Mouse (Mus musculus): ENCODE measurements at regions not wholly inside any gene's neighbourhood (a gene's known extent, or its start where the extent isn't known, plus 50 kb on each side); places are given as distances from the start of the nearest gene placed in this dataset.
"Not testable (repeated sequence)": the region's sequence is repeated elsewhere in the genome, so short reads cannot be mapped to it uniquely, and the experiment has no call there.

- H3K4me1 ChIP-seq (replicated peaks), result no peaks in the 10 kb centered on the region
- no peaks in the 10 kb centered on the region for H3K9me3 ChIP-seq
- H3K36me3 ChIP-seq, result no peaks in the 10 kb centered on the region
- ATAC-seq, result no peak
- H3K27ac ChIP-seq, result no peak overlapping the region
- WGBS, result 50% methylated on average over 2 of the region's 2 CpGs
- H3K4me3 ChIP-seq (replicated peaks), result no peak overlapping the region
- no peak overlapping the region for H3K9ac ChIP-seq
- H3K27me3 ChIP-seq (replicated peaks), result no peaks in the 10 kb centered on the region
- H3K4me2 ChIP-seq (replicated peaks), result no peak overlapping the region
Observed at GRCm38 (mm10) chr7:69167456-69167855, 418.4 kb upstream of the Arrdc4 start.

GRCm38 (mm10) chr7:69161916-69162315 lies 412.9 kb upstream of the Arrdc4 start:
- 76% methylated on average over 4 of the region's 4 CpGs for WGBS
- H3K4me2 ChIP-seq (replicated peaks), result no peak overlapping the region
- no peaks in the 10 kb centered on the region for H3K9me3 ChIP-seq
- no peak overlapping the region for H3K27ac ChIP-seq
- H3K4me1 ChIP-seq (replicated peaks), result no peaks in the 10 kb centered on the region
- H3K4me3 ChIP-seq (replicated peaks), result no peak overlapping the region
- H3K36me3 ChIP-seq, result no peaks in the 10 kb centered on the region
- no peak overlapping the region for H3K9ac ChIP-seq
- no peaks in the 10 kb centered on the region for H3K27me3 ChIP-seq (replicated peaks)
- ATAC-seq, result no peak

GRCm38 (mm10) chr7:69142351-69142750 lies 393.3 kb upstream of the Arrdc4 start:
- H3K9ac ChIP-seq, result no peak overlapping the region
- H3K27ac ChIP-seq, result no peak overlapping the region
- no peak overlapping the region for H3K4me2 ChIP-seq (replicated peaks)
- H3K9me3 ChIP-seq, result no peaks in the 10 kb centered on the region
- no peaks in the 10 kb centered on the region for H3K27me3 ChIP-seq (replicated peaks)
- H3K4me1 ChIP-seq (replicated peaks), result no peaks in the 10 kb centered on the region
- WGBS, result 72% methylated on average over 3 of the region's 3 CpGs
- no peak for ATAC-seq
- H3K4me3 ChIP-seq (replicated peaks), result no peak overlapping the region
- H3K36me3 ChIP-seq, result no peaks in the 10 kb centered on the region

- Histone ChIP-seq H3K9me3 (no peaks in the 10 kb centered on the region), H3K4me2 (replicated peaks) (no peak overlapping the region), H3K4me1 (replicated peaks) (no peaks in the 10 kb centered on the region), H3K27ac (no peak overlapping the region), H3K4me3 (replicated peaks) (no peak overlapping the region), H3K36me3 (no peaks in the 10 kb centered on the region), H3K9ac (no peak overlapping the region), H3K27me3 (replicated peaks) (no peaks in the 10 kb centered on the region)
- ATAC-seq, result no peak
- 80% methylated on average over 2 of the region's 2 CpGs for WGBS
Observed at GRCm38 (mm10) chr7:69133441-69133840, 384.4 kb upstream of the Arrdc4 start.

GRCm38 (mm10) chr7:69101770-69102169 lies 352.7 kb upstream of the Arrdc4 start:
- not testable (repeated sequence) for H3K4me1 ChIP-seq (replicated peaks); ATAC-seq; H3K27ac ChIP-seq; H3K4me2 ChIP-seq (replicated peaks); H3K36me3 ChIP-seq; H3K4me3 ChIP-seq (replicated peaks); H3K9me3 ChIP-seq; H3K9ac ChIP-seq; H3K27me3 ChIP-seq (replicated peaks)
- 86% methylated on average over 1 of the region's 4 CpGs for WGBS

- Histone ChIP-seq H3K36me3 (no peaks in the 10 kb centered on the region), H3K4me2 (replicated peaks) (no peak overlapping the region), H3K4me3 (replicated peaks) (no peak overlapping the region), H3K27me3 (replicated peaks) (no peaks in the 10 kb centered on the region), H3K9ac (no peak overlapping the region), H3K27ac (no peak overlapping the region), H3K4me1 (replicated peaks) (no peaks in the 10 kb centered on the region), H3K9me3 (no peaks in the 10 kb centered on the region)
- WGBS, result 40% methylated on average over 9 of the region's 9 CpGs
- no peak for ATAC-seq
Observed at GRCm38 (mm10) chr7:69097587-69098095, 348.6 kb upstream of the Arrdc4 start.

- Histone ChIP-seq H3K4me1 (replicated peaks) (no peaks in the 10 kb centered on the region), H3K4me3 (replicated peaks) (no peak overlapping the region), H3K36me3 (no peaks in the 10 kb centered on the region), H3K27me3 (replicated peaks) (no peaks in the 10 kb centered on the region), H3K27ac (no peak overlapping the region), H3K4me2 (replicated peaks) (no peak overlapping the region), H3K9me3 (no peaks in the 10 kb centered on the region), H3K9ac (no peak overlapping the region)
- ATAC-seq, result no peak
- 82% methylated on average over 7 of the region's 7 CpGs for WGBS
Observed at GRCm38 (mm10) chr7:69074780-69075179, 325.7 kb upstream of the Arrdc4 start.

- 87% methylated on average over 5 of the region's 5 CpGs for WGBS
Observed at GRCm38 (mm10) chr7:69062994-69063393, 314.0 kb upstream of the Arrdc4 start.

GRCm38 (mm10) chr7:69062506-69062905 lies 313.5 kb upstream of the Arrdc4 start:
- H3K27me3 ChIP-seq (replicated peaks), result no peaks in the 10 kb centered on the region
- H3K4me3 ChIP-seq (replicated peaks), result no peak overlapping the region
- H3K9ac ChIP-seq, result no peak overlapping the region
- H3K9me3 ChIP-seq, result no peaks in the 10 kb centered on the region
- no peaks in the 10 kb centered on the region for H3K36me3 ChIP-seq
- H3K4me2 ChIP-seq (replicated peaks), result no peak overlapping the region
- no peaks in the 10 kb centered on the region for H3K4me1 ChIP-seq (replicated peaks)
- no peak for ATAC-seq
- no peak overlapping the region for H3K27ac ChIP-seq
- 84% methylated on average over 7 of the region's 7 CpGs for WGBS

More at GRCm38 (mm10) chr7:69062994-69063393, 314.0 kb upstream of the Arrdc4 start:
- Histone ChIP-seq H3K9ac (no peak overlapping the region), H3K9me3 (no peaks in the 10 kb centered on the region), H3K4me2 (replicated peaks) (no peak overlapping the region), H3K27me3 (replicated peaks) (no peaks in the 10 kb centered on the region), H3K36me3 (no peaks in the 10 kb centered on the region), H3K27ac (no peak overlapping the region), H3K4me3 (replicated peaks) (no peak overlapping the region), H3K4me1 (replicated peaks) (no peaks in the 10 kb centered on the region)
- no peak for ATAC-seq

GRCm38 (mm10) chr7:69062094-69062493 lies 313.1 kb upstream of the Arrdc4 start:
- no peak overlapping the region for H3K4me3 ChIP-seq (replicated peaks)
- no peak overlapping the region for H3K9ac ChIP-seq
- no peaks in the 10 kb centered on the region for H3K36me3 ChIP-seq
- no peak overlapping the region for H3K4me2 ChIP-seq (replicated peaks)
- H3K27me3 ChIP-seq (replicated peaks), result no peaks in the 10 kb centered on the region
- no peaks in the 10 kb centered on the region for H3K4me1 ChIP-seq (replicated peaks)
- H3K27ac ChIP-seq, result no peak overlapping the region
- no peak for ATAC-seq
- H3K9me3 ChIP-seq, result no peaks in the 10 kb centered on the region
- 79% methylated on average over 8 of the region's 8 CpGs for WGBS

- H3K36me3 ChIP-seq, result no peaks in the 10 kb centered on the region
- H3K4me1 ChIP-seq (replicated peaks), result no peaks in the 10 kb centered on the region
- no peaks in the 10 kb centered on the region for H3K27me3 ChIP-seq (replicated peaks)
- H3K27ac ChIP-seq, result no peak overlapping the region
- no peak for ATAC-seq
- H3K4me3 ChIP-seq (replicated peaks), result no peak overlapping the region
- no peak overlapping the region for H3K4me2 ChIP-seq (replicated peaks)
- no peak overlapping the region for H3K9ac ChIP-seq
- H3K9me3 ChIP-seq, result no peaks in the 10 kb centered on the region
- WGBS, result 84% methylated on average over 4 of the region's 4 CpGs
Observed at GRCm38 (mm10) chr7:69061242-69061641, 312.2 kb upstream of the Arrdc4 start.

- H3K4me2 ChIP-seq (replicated peaks), result no peak overlapping the region
- no peak overlapping the region for H3K9ac ChIP-seq
- no peaks in the 10 kb centered on the region for H3K36me3 ChIP-seq
- H3K27ac ChIP-seq, result no peak overlapping the region
- no peak overlapping the region for H3K4me3 ChIP-seq (replicated peaks)
- ATAC-seq, result no peak
- H3K4me1 ChIP-seq (replicated peaks), result no peaks in the 10 kb centered on the region
- no peaks in the 10 kb centered on the region for H3K9me3 ChIP-seq
- H3K27me3 ChIP-seq (replicated peaks), result no peaks in the 10 kb centered on the region
- 53% methylated on average over 8 of the region's 8 CpGs for WGBS
Observed at GRCm38 (mm10) chr7:69016575-69016974, 267.5 kb upstream of the Arrdc4 start.

GRCm38 (mm10) chr7:69015047-69015446 lies 266.0 kb upstream of the Arrdc4 start:
- no peak overlapping the region for H3K4me2 ChIP-seq (replicated peaks)
- no peak overlapping the region for H3K9ac ChIP-seq
- no peak overlapping the region for H3K27ac ChIP-seq
- no peaks in the 10 kb centered on the region for H3K9me3 ChIP-seq
- H3K27me3 ChIP-seq (replicated peaks), result no peaks in the 10 kb centered on the region
- no peak for ATAC-seq
- 72% methylated on average over 4 of the region's 4 CpGs for WGBS
- H3K36me3 ChIP-seq, result no peaks in the 10 kb centered on the region
- no peaks in the 10 kb centered on the region for H3K4me1 ChIP-seq (replicated peaks)
- no peak overlapping the region for H3K4me3 ChIP-seq (replicated peaks)
